Mouse (Mus musculus): Measurements from ENCODE around the gene Bfsp2.

- TF ChIP-seq CTCF (IDR thresholded peaks at IDR 0.05; ENCODE audit: insufficient read depth, low read depth, low read length): no peak
- no peak for TF ChIP-seq POLR2A (IDR thresholded peaks at IDR 0.05; ENCODE audit: insufficient read depth, low read depth, low read length)
Measured at GRCm38 (mm10) chr9:103471784-103472183, 8.4 kb downstream of the Bfsp2 start.
